Mouse (Mus musculus) spleen, embryonic (tissue): Measurements from ENCODE around the gene Zdhhc9.

Source experiments
- CTCF ChIA-PET: fragments of 350-600 bp; sonication (Branson Sonifier 250); formaldehyde crosslinking; loops from one replicate; lab custom pipeline; 2022; lab: Charles Lee

The Zdhhc9 gene

GRCm38 (mm10) chrX:48127502-48128218 is 81.0 kb downstream of the Zdhhc9 start:
- CTCF ChIA-PET, result interaction anchor here (1.5 kb wide), 1 partner anchor 19 kb away, joined by 4 read pairs; no protein-coding TSS in a partner anchor

- CTCF ChIA-PET, result interaction anchor here (0.5 to 1.5 kb wide), 2 partner anchors 20 to 33 kb away, joined by 3 to 4 read pairs; no protein-coding TSS in a partner anchor
Observed at GRCm38 (mm10) chrX:48126903-48127476, 81.7 kb downstream of the Zdhhc9 start.

GRCm38 (mm10) chrX:48124132-48125071 is 84.3 kb downstream of the Zdhhc9 start:
- CTCF ChIA-PET, result no interaction called here
